Mouse (Mus musculus) E14TG2a.4 (cell line): ENCODE measurements at regions not wholly inside any gene's neighbourhood (a gene's known extent, or its start where the extent isn't known, plus 50 kb on each side); places are given as distances from the start of the nearest gene placed in this dataset.

ENCODE experiments used
- CTCF ChIP-seq: conservative IDR thresholded peaks from 2 replicates; pipeline ENCODE4 v1.5.1; 2014; ENCODE audit warnings: low read length
- NANOG ChIP-seq: IDR thresholded peaks from 2 replicates; pipeline ENCODE4 v1.6.1; 2014; ENCODE audit warnings: borderline replicate concordance, low read length, mixed read lengths
- POU5F1 ChIP-seq: IDR thresholded peaks from 2 replicates; pipeline ENCODE4 v1.6.1; 2014; ENCODE audit warnings: low read length, borderline replicate concordance

- TF ChIP-seq CTCF = no peak
- TF ChIP-seq NANOG = no peak
- no peak for TF ChIP-seq POU5F1
Observed at GRCm38 (mm10) chr2:117432010-117432409, 89.2 kb upstream of the Rasgrp1 start.
